Mouse (Mus musculus) heart, adult 2 months (tissue): ENCODE results near the gene Agfg2.

Experiments
- CTCF ChIP-seq: fragments of 200-600 bp; IDR thresholded peaks from 2 replicates; pipeline ENCODE4 v1.8.1; 2022; ENCODE audit warnings: antibody characterized with exemption, mild to moderate bottlenecking, moderate library complexity
- POLR2A ChIP-seq: fragments of 200-500 bp; IDR thresholded peaks from 2 replicates; pipeline ENCODE4 v1.6.1; 2011; ENCODE audit warnings: mild to moderate bottlenecking, low read depth, low read length, control low read depth; ENCODE audit not compliant: insufficient read depth

DNA sequence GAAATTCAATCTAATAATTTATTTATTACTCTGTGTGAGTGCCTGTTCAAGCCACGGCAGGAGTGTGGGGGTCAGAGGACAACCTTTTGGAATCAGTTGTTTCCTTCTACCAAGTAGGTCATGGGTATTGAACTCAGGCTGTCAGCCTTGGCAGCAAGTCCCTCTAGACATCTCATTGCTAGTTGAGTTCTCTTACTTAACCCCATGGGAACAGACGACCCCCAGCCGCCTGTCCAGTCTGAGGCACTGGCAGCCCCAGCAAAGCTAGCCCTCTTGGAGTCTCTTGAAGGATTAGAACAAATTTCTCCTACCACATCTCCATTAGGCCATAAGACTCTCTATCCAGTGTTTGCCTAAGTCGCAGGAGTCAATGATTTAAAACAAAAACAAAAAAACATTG, 4.8 kb downstream of the Agfg2 start:
- no peak for TF ChIP-seq CTCF
- no peak for TF ChIP-seq POLR2A
